Mouse (Mus musculus) C2C12 (cell line): ENCODE measurements around the gene Nfat5.

Source experiments
- CEBPB ChIP-seq: IDR thresholded peaks from one replicate; pipeline ENCODE4 v1.6.1; 2011; ENCODE audit warnings: low read depth, mild to moderate bottlenecking, control low read depth, moderate library complexity
- CTCF ChIP-seq: IDR thresholded peaks from one replicate; pipeline ENCODE4 v1.5.1; 2011; ENCODE audit not compliant: control insufficient read depth, insufficient read depth, insufficient read length
- MYOD1 ChIP-seq: IDR thresholded peaks from one replicate; pipeline ENCODE4 v1.6.1; 2011; ENCODE audit warnings: low read depth; ENCODE audit not compliant: control insufficient read depth, insufficient read length
- USF1 ChIP-seq: IDR thresholded peaks from one replicate; pipeline ENCODE4 v1.6.1; 2011; ENCODE audit warnings: low read depth, mild to moderate bottlenecking, control low read depth, moderate library complexity

DNA sequence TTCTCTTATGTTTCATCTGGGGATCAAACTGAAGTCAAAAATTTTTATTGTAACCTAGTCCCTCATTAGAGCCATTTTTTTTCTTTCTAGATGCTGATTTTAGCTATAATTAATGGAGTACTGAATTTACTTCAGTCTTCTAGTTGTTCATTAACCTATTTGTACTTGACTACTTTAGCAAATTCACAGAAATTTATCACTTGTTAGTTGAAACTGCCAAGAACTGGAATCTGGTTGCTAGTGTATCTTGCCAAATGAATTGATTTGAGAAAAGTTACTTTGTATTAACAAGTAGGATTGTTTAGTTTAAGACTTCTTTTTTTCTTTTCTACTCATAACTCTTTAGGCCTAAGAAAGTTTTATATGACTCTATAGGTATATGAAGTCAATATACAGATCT lies 18.6 kb downstream of the Nfat5 start:
- TF ChIP-seq CTCF (no peak), MYOD1 (no peak), CEBPB (no peak), USF1 (no peak)
